Mouse (Mus musculus): ENCODE results near the gene Rbm15b. TPM values are rescaled to one million over a fixed set of nuclear protein-coding genes. Genes with fewer than 3 reads are reported as not detected.

The Rbm15b gene
- polyA plus RNA-seq (2012; rRNA removed), result 5.0 and 5.7 TPM in 2 replicates

DNA sequence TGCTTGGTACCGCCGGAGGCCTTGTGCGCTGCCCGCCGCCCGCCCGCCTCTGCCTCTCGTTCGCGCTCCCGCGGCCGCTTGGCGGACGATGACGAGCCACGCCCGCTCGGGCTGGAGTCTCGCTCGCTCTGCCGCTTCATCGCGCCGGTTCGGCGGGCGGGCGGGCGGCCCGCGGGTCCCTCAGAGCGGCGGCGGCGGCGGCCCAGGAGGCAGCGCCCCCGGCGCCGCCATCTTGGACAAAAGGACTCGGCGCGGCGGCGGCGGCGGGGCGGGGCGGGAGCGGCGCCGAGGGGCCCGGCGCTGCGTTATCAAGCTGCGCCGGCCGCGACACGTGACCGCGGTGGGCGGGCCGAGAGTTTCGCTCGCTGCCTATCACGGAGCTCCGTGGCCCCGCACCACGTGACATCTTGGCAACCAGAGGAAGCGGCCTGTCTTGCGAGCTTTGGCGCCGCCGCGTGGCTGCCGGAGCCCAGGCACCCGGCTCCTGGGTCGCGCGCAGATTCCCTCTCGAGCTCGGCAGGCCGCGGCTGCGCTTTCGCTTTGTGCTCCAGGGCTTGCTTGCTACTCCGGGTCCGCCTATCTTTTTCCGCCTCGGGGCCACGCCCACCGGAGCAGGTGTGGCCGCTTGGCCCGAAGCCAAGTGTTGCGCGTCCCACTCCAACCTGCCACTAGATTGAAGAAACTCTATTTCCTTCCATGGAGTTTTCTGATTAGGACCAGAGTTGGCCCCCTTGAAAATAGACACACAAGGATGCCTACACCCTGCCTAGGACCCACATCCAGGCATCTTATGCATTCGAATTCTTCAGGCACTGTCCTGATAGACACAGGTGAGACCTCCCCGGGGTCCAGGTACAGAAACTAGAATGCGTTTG is at the start of gene Rbm15b:
Gene Rbm15b, minus strand, starts transcription at position 601 of the 875 bp plus-strand sequence.

DNA sequence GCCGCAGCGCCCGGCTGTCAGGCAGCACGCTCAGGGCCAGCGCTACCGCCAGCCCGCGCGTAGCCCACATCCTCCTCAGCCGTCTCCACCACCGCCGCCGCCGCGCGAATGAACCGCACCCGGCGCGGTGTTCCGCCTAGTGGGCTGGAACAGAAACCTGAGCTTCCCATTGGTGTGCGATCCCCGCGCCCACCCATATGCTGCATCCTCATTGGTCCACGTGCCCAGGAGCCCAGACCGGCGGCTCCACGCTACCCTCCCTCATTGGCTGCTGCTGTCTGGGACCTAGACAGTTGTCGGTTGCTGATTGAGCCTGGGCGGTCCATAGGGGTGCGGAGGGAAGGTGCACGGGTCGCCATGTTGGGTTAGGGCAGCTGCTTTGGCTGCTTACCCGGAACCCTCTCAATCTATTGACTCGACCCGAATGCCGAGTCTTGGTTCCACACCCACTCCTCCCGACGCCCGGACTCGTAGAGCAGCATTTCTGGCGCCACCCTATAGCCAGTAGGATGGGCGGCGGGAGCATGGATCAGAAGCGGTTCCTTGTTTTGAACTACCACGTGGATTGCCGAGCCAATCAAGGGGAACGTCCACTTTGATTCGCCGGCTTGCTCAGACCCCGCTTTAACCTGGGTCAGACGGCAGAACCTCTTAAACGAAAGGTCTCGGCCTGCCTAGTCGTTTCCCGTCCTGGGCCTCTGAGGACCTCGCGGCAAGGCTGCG is 4.8 kb upstream of the Rbm15b start, which contains the start of gene Manf:
Gene Manf, minus strand, starts transcription at position 151 of the 723 bp plus-strand sequence.

Other genes starting within 250 kb of the Rbm15b start
- gene Grm2, start 231.3 kb downstream of the Rbm15b start, polyA plus RNA-seq (2012; rRNA removed), result not detected in 2 replicates
- gene Tex264, start 201.5 kb downstream of the Rbm15b start, polyA plus RNA-seq (2012; rRNA removed), result 8.4 and 9.6 TPM in 2 replicates
- 2.0 and 2.7 TPM in 2 replicates for gene Rad54l2, start 98.2 kb downstream of the Rbm15b start, polyA plus RNA-seq (2012; rRNA removed)
- 12.8 and 13.7 TPM in 2 replicates for gene Dcaf1, start 65.6 kb downstream of the Rbm15b start, polyA plus RNA-seq (2012; rRNA removed)
- 56.7 and 64.9 TPM in 2 replicates for gene Manf, start 4.6 kb upstream of the Rbm15b start, polyA plus RNA-seq (2012; rRNA removed)

All from liver, embryonic 14 days (tissue).